22 mouse cellular contexts compared by ENCODE assay signal in the genomic region with DNA sequence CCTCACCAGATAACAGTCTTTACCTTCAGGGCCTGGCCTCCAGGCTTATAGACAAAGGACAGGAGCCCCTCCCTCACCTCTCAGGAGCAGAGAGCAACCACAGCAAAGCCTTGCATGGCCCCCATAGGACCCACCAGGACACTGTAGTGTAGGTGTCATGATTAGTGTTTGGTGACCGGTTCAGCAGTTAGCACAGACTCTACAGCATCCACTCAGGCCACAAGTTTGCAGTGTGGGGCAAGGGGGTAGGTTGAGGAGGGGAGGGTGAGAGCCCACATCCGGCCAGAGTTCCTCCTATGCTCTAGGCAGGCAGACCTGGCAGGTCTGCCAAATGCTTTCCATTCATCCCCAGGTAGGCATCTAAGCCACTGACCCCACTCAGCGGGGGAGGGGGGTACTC. TPM values are rescaled to one million over a fixed set of nuclear protein-coding genes. Genes with fewer than 3 reads are reported as not detected.
"Had no signal": no experiment of that assay in that cellular context is flagged by ENCODE, and none has a peak within 500 bp of the region (broad histone marks: within the 10 kb centered on the region; RNA-seq: fewer than 3 reads in every experiment).

No protein-coding gene starts in this region.

- H3K9me3 ChIP-seq: intestine, embryonic 15.5 days; kidney, embryonic 15.5 days; limb, embryonic 13.5 days; midbrain, embryonic 12.5 days; midbrain, embryonic 15.5 days; neural tube, embryonic 12.5 days; neural tube, embryonic 15.5 days had no signal

- H3K4me1 ChIP-seq: intestine, embryonic 15.5 days; kidney, embryonic 15.5 days; limb, embryonic 13.5 days; midbrain, embryonic 12.5 days; midbrain, embryonic 15.5 days; neural tube, embryonic 12.5 days; neural tube, embryonic 15.5 days had no signal

- H3K4me3 ChIP-seq: intestine, embryonic 15.5 days; kidney, embryonic 15.5 days; limb, embryonic 13.5 days; midbrain, embryonic 12.5 days; midbrain, embryonic 15.5 days; neural tube, embryonic 12.5 days; neural tube, embryonic 15.5 days had no signal

- H3K36me3 ChIP-seq: intestine, embryonic 15.5 days; kidney, embryonic 15.5 days; limb, embryonic 13.5 days; midbrain, embryonic 12.5 days; midbrain, embryonic 15.5 days; neural tube, embryonic 12.5 days; neural tube, embryonic 15.5 days had no signal

- H3K4me2 ChIP-seq: intestine, embryonic 15.5 days; kidney, embryonic 15.5 days; limb, embryonic 13.5 days; midbrain, embryonic 12.5 days; midbrain, embryonic 15.5 days; neural tube, embryonic 12.5 days; neural tube, embryonic 15.5 days had no signal

- H3K27me3 ChIP-seq: intestine, embryonic 15.5 days; kidney, embryonic 15.5 days; limb, embryonic 13.5 days; midbrain, embryonic 12.5 days; midbrain, embryonic 15.5 days; neural tube, embryonic 12.5 days; neural tube, embryonic 15.5 days had no signal

- ATAC-seq: intestine, embryonic 15.5 days; midbrain, embryonic 15.5 days had no signal

- H3K9ac ChIP-seq: intestine, embryonic 15.5 days; kidney, embryonic 15.5 days; limb, embryonic 13.5 days; liver, embryonic 14.5 days; midbrain, embryonic 12.5 days; midbrain, embryonic 15.5 days; neural tube, embryonic 12.5 days; neural tube, embryonic 15.5 days had no signal

- H3K27ac ChIP-seq: intestine, embryonic 15.5 days; kidney, embryonic 15.5 days; limb, embryonic 13.5 days; liver, embryonic 14.5 days; macrophage; midbrain, embryonic 12.5 days; midbrain, embryonic 15.5 days; neural tube, embryonic 12.5 days; neural tube, embryonic 15.5 days had no signal

- DNase-seq: kidney, adult 11 months; kidney, adult 8-10 months; kidney, postnatal 10 days; kidney, postnatal 36 days; left cerebral cortex, postnatal 4 days; lung, adult 18-20 months; lung, postnatal 14 days; retina, postnatal 1 day; right cerebral cortex, postnatal 25 days; spleen, adult 18-20 months; thymus, postnatal 25 days had no signal

RNA-seq across cellular contexts. Expression of a gene that starts 10.4 kb away (rescaled TPM):
- polyA plus RNA-seq: intestine, embryonic 15.5 days; kidney, embryonic 15.5 days; limb, embryonic 13.5 days; liver, embryonic 14.5 days; lung, embryonic 16.5 days; macrophage; midbrain, embryonic 12.5 days; midbrain, embryonic 15.5 days; neural tube, embryonic 12.5 days; neural tube, embryonic 15.5 days; thymus, postnatal 0 days had no signal

RNA-seq across cellular contexts. Expression of a gene that starts 37.6 kb away (rescaled TPM):
- polyA plus RNA-seq: intestine, embryonic 15.5 days; kidney, embryonic 15.5 days; limb, embryonic 13.5 days; liver, embryonic 14.5 days; lung, embryonic 16.5 days; macrophage; midbrain, embryonic 12.5 days; neural tube, embryonic 12.5 days had no signal

RNA-seq across cellular contexts. Expression of a gene that starts 45.6 kb away (rescaled TPM):
- polyA plus RNA-seq: intestine, embryonic 15.5 days; kidney, embryonic 15.5 days; limb, embryonic 13.5 days; lung, embryonic 16.5 days; macrophage; midbrain, embryonic 12.5 days; midbrain, embryonic 15.5 days; neural tube, embryonic 12.5 days; neural tube, embryonic 15.5 days had no signal
